Mouse (Mus musculus) embryo, embryonic 11.5 days (tissue): ENCODE data around the gene Klf3.
A peak's percentile ranks its signal among the peaks of the same experiment; 100 is the strongest.

Experiments
- DNase-seq: peaks from one replicate; pipeline ENCODE4 v3.0.0-alpha.2; 2012; ENCODE audit warnings: low read depth, low spot score

Gene Klf3

DNA sequence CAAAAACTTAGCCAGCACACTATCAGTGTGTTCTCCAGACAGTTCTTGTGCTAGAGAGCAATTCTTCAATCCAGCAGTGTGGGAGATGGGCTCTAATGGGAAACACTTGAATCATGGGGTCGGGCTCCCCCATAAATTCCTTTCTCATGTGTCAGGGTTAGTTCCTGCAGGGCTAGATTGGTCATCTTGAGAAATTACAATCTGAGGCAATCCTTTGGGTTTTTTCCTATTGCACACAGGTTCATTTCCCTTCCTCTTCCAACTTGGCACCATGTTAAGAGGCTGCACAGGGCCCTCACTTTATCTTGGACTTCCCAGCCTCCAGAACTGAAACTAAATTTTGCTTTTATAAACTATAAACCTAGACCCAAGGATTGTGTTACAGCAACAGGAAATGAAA, 31.0 kb downstream of the Klf3 start:
- no peak for DNase-seq

DNA sequence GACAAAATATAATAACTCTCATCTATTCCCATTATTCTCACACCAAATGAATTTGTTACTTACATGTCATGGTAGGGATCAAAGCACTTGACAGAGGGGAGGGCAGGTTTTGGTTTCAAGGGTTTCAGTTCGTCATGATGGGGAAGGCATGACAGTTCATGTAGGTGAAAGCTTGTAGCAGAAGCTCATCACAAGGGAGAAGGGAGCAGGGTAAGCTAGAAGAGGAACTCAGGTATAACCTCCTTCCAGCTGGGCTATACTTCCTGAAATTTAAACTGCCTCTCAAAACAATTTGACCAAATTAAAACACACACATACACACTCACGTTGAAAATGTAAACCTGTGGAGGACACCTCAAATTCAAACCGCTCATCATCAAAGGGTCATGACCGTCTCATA, 32.1 kb downstream of the Klf3 start:
- no peak for DNase-seq

DNA sequence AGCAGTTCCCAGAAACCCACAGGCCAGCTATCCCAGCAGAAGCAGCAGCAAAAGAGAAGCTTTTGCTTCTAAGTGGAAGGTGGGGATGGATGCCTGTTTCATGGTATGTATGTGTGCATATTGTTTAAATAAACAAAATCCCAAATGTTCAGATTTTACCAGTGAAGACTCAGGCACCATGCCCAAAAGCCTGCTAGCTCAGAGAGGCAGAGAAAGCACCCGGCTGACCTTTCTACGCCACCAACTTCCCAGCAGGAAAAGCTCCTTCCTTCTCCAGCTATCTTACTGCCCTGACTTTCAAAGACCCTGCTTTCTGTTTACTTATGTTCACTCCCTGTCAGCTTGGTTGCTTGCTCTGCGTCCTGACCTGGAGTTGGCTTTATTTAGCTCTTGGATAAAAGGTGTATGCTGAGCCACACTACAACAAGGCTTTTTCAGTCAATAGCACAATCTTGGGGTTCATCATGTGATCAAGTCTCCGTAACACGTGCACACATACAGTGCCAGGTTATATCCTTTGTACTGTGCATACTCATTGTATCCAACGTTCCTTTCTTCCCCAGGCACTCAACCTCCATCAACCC, 35.9 kb downstream of the Klf3 start:
- no peak for DNase-seq

DNA sequence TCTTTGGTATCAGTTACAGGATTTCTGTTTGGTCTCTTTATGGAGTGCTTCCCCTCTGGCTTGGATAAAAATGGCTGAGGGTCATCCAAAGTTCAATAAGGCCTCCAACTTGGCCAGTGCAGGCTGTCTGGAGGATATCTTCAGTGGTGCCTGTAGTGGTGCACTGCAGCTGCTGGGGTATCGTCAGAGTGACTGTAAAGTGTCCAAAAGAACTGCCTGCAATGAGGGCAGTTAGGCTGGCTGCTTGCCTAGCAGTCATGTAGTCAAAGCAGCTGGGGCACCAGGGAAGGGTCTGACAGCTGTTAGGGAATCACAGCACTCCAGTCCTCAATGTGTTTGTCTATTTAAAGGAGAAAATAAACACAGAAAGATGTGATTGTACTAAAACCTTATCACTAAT, 36.9 kb downstream of the Klf3 start:
- DNase-seq = no peak

- no peak for DNase-seq
Measured at GRCm38 (mm10) chr5:64844622-64845021, 41.4 kb downstream of the Klf3 start.

- no peak for DNase-seq
Measured at GRCm38 (mm10) chr5:64847305-64847704, 44.1 kb downstream of the Klf3 start.

DNA sequence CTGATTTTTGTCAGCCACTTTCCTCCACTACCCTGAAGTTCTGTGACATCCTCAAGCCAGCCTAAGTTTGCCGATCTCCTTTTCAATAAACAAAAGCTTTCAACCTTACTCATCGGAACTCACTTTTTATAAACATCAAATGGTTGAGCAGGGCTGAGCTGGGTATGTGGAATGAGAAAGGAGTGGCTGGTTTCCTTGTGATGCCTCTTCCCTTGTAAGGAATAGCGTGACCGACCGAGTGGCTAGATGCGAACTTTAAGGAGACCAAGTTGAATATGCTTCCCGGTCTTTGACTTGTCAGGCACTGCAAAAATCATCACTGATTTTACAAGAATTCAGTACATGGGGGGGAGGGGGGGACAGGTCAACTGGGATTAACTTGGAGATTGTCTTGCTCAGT, 46.7 kb downstream of the Klf3 start:
- DNase-seq = no peak

GRCm38 (mm10) chr5:64852656-64853398, 49.6 kb downstream of the Klf3 start:
- DNase-seq = no peak

DNA sequence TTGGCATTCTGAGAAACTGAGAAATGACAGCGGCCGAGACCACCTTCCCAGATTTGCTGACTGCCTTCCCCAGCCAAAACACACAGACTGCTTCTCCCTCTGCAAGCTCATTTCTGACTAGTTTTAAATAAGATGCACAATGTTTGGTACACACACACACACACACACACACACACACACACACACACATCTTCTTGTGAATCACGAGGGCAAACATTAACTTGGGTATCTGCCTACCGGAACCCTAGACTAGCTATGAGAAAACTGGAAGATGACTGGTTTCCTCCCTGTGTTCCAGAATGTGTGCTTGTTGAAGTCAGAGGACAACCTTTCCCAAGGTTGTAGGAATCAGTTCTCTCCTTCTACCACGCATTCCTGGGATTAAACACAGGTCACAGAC, 50.2 kb downstream of the Klf3 start:
- no peak for DNase-seq

DNA sequence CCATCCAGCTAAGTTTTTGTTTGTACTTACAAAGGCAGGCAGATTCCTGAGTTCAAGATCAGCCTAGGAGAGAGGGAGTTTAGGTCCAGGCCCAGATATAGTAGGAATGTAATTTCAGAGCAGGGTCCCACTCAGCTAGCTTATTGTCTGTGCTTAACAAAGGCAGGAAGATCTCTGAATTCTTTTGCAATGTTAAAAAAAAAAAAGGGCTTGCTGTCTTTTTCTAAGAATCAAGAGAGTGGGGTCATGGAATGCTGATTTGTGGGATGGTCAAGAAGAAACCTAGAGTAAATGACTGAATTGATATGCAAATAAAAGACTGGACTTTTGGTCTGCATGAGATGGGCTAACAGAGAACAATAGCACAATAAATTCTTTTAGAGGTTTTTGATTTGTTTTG, 52.0 kb downstream of the Klf3 start:
- no peak for DNase-seq

GRCm38 (mm10) chr5:64860900-64861470, 57.8 kb downstream of the Klf3 start:
- no peak for DNase-seq

DNA sequence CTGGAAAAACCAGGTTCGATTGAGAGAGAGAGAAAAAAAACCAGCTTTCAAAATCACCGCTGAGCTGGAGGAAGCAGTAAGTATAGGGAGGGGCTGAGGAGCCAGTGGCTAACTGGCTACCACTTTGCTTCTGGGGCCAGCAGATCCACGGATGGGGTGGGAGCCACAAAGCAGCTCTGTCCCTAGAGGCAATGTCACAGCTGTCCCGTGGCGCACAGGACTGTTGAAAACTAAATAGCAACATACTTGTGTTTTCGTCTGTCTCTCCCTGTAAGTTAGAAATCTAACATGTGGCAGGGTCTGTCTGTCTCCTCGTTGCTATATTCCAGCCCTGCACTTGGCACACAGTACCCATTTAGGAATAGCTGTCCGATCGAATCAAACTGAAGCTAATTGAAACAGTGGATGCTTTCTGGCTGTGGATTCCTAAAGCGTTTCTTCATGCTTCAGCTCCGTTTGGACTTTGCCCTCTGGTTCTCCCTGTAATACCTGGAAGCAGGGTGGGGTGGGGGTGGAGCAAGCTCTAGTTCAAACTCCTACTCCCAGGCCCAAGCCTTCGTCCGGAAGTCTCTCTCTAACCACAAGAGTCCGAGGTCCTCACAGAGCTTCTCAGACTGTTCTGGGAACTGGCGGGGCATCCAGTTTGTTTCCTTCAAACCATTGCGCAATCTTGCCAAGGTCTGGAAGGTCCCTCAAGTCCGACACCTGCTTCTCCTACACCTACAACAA, 58.4 kb downstream of the Klf3 start:
- no peak for DNase-seq

GRCm38 (mm10) chr5:64862269-64862668, 59.1 kb downstream of the Klf3 start:
- no peak for DNase-seq

GRCm38 (mm10) chr5:64864699-64865108, 61.5 kb downstream of the Klf3 start:
- DNase-seq = no peak

DNA sequence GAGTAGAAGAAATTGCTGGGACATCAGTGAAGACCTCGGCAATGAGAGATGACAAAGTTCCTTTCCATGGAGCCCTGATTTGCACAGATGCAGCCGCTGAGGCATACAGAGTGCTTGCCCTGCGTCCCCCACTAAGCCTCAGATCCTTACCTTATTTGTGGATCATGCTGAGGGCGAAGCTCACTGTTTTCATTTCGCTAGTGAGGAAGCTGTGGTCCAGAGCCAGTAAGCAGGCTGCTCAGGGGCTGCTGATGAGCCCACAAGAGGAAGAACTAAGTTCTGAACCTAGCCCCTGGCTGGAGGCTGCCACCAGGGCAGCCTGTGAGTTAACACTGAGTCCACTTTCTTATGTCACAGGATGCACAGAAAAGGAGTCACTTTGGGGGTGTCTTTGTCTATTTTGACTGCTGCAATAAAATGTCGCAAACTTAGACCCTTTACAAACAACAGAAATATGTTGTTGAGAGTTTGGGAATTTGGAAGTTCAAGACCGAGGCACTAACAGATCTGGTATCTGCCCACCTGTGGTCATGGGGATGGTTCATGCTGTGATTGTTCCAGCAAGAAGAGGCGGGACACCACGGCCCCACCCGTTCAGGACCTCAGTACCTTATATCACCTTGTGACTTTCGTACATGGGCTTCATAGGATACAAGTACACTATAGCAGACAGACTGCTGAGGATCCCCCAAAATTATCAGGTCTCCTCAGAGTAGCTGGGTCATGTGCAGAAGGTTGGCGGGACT, 62.2 kb downstream of the Klf3 start:
- no peak for DNase-seq

- peak; percentile 59 for DNase-seq
Measured at GRCm38 (mm10) chr5:64866331-64867050, 63.3 kb downstream of the Klf3 start.

GRCm38 (mm10) chr5:64867124-64867523, 63.9 kb downstream of the Klf3 start:
- DNase-seq = no peak

- no peak for DNase-seq
Measured at GRCm38 (mm10) chr5:64867551-64867950, 64.4 kb downstream of the Klf3 start.

- DNase-seq = no peak
Measured at GRCm38 (mm10) chr5:64876086-64876830, 73.1 kb downstream of the Klf3 start.

DNA sequence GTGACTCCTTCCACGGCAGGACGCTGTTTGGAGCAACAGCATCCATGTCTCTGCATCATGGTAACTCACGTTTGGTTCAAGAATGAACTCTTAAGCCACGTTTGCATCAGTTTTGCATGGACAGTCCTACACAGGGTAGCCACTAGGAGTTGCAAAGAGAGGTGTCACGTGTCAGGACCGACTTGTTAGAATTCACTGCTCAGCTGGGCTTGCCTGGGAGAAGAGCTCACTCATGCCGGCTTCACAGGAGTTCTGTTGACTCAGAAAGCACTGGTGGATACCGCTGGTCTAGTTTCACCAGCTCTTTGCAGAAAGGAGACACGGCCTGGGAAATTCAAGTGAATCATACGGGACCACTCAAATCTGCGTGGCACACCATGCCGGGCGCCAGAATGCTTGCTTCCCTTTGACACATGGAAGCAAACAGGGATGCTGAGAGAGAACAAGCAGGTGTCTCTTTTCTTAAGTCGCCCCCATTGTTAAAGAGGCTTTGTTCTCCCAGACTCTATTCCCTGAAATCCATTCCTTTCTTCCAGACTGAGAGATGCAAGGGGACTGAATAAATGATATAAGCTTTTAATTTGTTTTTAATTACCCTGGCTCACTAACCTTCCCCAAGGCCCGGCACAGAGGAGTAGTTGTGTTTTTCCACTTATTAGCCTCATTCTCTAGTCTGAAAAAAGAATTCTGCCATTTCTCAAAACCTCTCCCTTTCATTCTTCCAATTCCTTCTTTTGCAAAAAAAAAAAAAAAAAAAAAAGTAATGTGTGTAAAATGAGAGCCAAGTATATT, 74.2 kb downstream of the Klf3 start:
- no peak for DNase-seq
